Mouse (Mus musculus) limb, embryonic 13.5 days (tissue): ENCODE data around the gene Gfer. TPM values are rescaled to one million over a fixed set of nuclear protein-coding genes. Genes with fewer than 3 reads are reported as not detected.
"Not testable (repeated sequence)": the region's sequence is repeated elsewhere in the genome, so short reads cannot be mapped to it uniquely, and the experiment has no call there.

Experiments
- ATAC-seq: fragments of 200-750 bp; cut with Nextera tagmentation; 2 replicates; pipeline ENCODE4 v1.8.0; 2017; ENCODE audit warnings: low read depth, moderate number of reproducible peaks, moderate TSS enrichment; ENCODE audit not compliant: low FRiP score
- H3K27ac ChIP-seq: fragments of 300-500 bp; sonication (generic); 2 replicates; pipeline ENCODE4 v1.5.1; 2015; ENCODE audit warnings: inconsistent platforms, mild to moderate bottlenecking, moderate library complexity
- H3K27me3 ChIP-seq: fragments of 300-500 bp; sonication (generic); 2 replicates; pipeline ENCODE4 v1.6.1; 2015; ENCODE audit warnings: mild to moderate bottlenecking, inconsistent platforms
- H3K36me3 ChIP-seq: fragments of 300-500 bp; sonication (generic); 2 replicates; pipeline ENCODE4 v1.6.1; 2015; ENCODE audit warnings: inconsistent platforms, mild to moderate bottlenecking, moderate library complexity
- H3K4me1 ChIP-seq: fragments of 300-500 bp; sonication (generic); 2 replicates; pipeline ENCODE4 v1.6.1; 2015; ENCODE audit warnings: inconsistent platforms
- H3K4me2 ChIP-seq: fragments of 300-500 bp; sonication (generic); replicated peaks from 2 replicates; pipeline ENCODE4 v1.6.1; 2015; ENCODE audit warnings: inconsistent platforms, mild to moderate bottlenecking, moderate library complexity
- H3K4me3 ChIP-seq: fragments of 300-500 bp; sonication (generic); 2 replicates; pipeline ENCODE4 v1.5.1; 2015; ENCODE audit warnings: moderate library complexity, mild to moderate bottlenecking, inconsistent platforms
- H3K9ac ChIP-seq: fragments of 300-500 bp; sonication (generic); 2 replicates; pipeline ENCODE4 v1.6.1; 2015; ENCODE audit warnings: mild to moderate bottlenecking, inconsistent platforms
- H3K9me3 ChIP-seq: fragments of 300-500 bp; sonication (generic); 2 replicates; pipeline ENCODE4 v1.6.1; 2016; ENCODE audit warnings: inconsistent platforms
- WGBS: fragments of 180-500 bp; shearing (Covaris S2); methylation state at CpG from one replicate; pipeline ENCODE4 v1.1.7; 2015; 5-methylcytosine and 5-hydroxymethylcytosine counted together
- polyA plus RNA-seq: library from polyadenylated mRNA; unstranded; fragments of >200 nt; fragmentation: Nextera tagmentation; extraction: Ambion mirVana; gene quantifications from 2 replicates; pipeline ENCODE4 v1.2.1, GENCODE M21; 2015

Gene Gfer
- polyA plus RNA-seq, 1 experiment from 2014 or later: 48.1 TPM

- H3K36me3 ChIP-seq: peaks cover 38% of the 10 kb centered on the region
- 84% methylated on average over 7 of the region's 7 CpGs for WGBS
- no peak overlapping the region for H3K27ac ChIP-seq
- no peak overlapping the region for H3K4me2 ChIP-seq
- no peaks in the 10 kb centered on the region for H3K9me3 ChIP-seq
- H3K4me3 ChIP-seq: no peak overlapping the region
- peak overlapping the region; percentile 53; the same call in 1 of the 2 replicates for H3K9ac ChIP-seq
- H3K4me1 ChIP-seq: peaks cover 34% of the 10 kb centered on the region
- no peak for ATAC-seq
- no peaks in the 10 kb centered on the region for H3K27me3 ChIP-seq
Observed at GRCm38 (mm10) chr17:24674277-24674676, 21.7 kb downstream of the Gfer start.

- Histone ChIP-seq H3K4me2 (peak overlapping the region; percentile 94), H3K4me1 (peaks cover 42% of the 10 kb centered on the region), H3K9me3 (no peaks in the 10 kb centered on the region), H3K27me3 (no peaks in the 10 kb centered on the region), H3K27ac (no peak overlapping the region), H3K4me3 (no peak overlapping the region), H3K36me3 (peaks cover 16% of the 10 kb centered on the region), H3K9ac (0 out of 2 replicates have a peak overlapping the region, but pooled peaks have one; percentile 43)
- WGBS: 22% methylated on average over 5 of the region's 5 CpGs
- ATAC-seq: no peak
Observed at GRCm38 (mm10) chr17:24672141-24672540, 23.8 kb downstream of the Gfer start.

- H3K9ac ChIP-seq: peak overlapping the region; percentile 98
- no peaks in the 10 kb centered on the region for H3K9me3 ChIP-seq
- no peak overlapping the region for H3K27ac ChIP-seq
Observed at GRCm38 (mm10) chr17:24671346-24671745, 24.6 kb downstream of the Gfer start.

GRCm38 (mm10) chr17:24670246-24670844 is 25.6 kb downstream of the Gfer start:
- whole genome bisulfite sequencing: 13% methylated on average over 8 of the region's 8 CpGs
- Histone ChIP-seq H3K27ac (peak overlapping the region; percentile 83), H3K4me3 (peak overlapping the region; percentile 97), H3K36me3 (0 out of 2 replicates have a peak, but pooled peaks cover 8% of the 10 kb centered on the region), H3K27me3 (no peaks in the 10 kb centered on the region), H3K4me2 (peak overlapping the region; percentile 94), H3K4me1 (peaks cover 42% of the 10 kb centered on the region), H3K9me3 (no peaks in the 10 kb centered on the region), H3K9ac (peak overlapping the region; percentile 98)
- ATAC-seq: no peak

More at GRCm38 (mm10) chr17:24671346-24671745, 24.6 kb downstream of the Gfer start:
- H3K4me3 ChIP-seq: peak overlapping the region; percentile 97
- ATAC-seq: no peak
- H3K4me1 ChIP-seq: peaks cover 42% of the 10 kb centered on the region
- 70% methylated on average over 5 of the region's 5 CpGs for WGBS
- peak overlapping the region; percentile 94 for H3K4me2 ChIP-seq
- peaks cover 8% of the 10 kb centered on the region; the same call in 1 of the 2 replicates for H3K36me3 ChIP-seq
- H3K27me3 ChIP-seq: no peaks in the 10 kb centered on the region

GRCm38 (mm10) chr17:24669545-24670245 is 26.3 kb downstream of the Gfer start, which contains the start of gene Zfp598:
Gene Zfp598, plus strand, starts transcription at chr17:24669687.
- peak; percentile 99 for ATAC-seq
- peak within 1 kb of the TSS; percentile 98 for H3K9ac ChIP-seq
- no peaks in the 10 kb centered on the region for H3K27me3 ChIP-seq
- peaks cover 40% of the 10 kb centered on the region for H3K4me1 ChIP-seq
- peak within 1 kb of the TSS; percentile 94 for H3K4me2 ChIP-seq
- H3K27ac ChIP-seq: peak within 1 kb of the TSS; percentile 83
- peak within 1 kb of the TSS; percentile 97 for H3K4me3 ChIP-seq
- 0 out of 2 replicates have a peak, but pooled peaks cover 8% of the 10 kb centered on the region for H3K36me3 ChIP-seq
- H3K9me3 ChIP-seq: no peaks in the 10 kb centered on the region
- under 1% methylated on average over 74 of the region's 80 CpGs for WGBS

- Histone ChIP-seq H3K4me2 (peak overlapping the region; percentile 94), H3K9ac (peak overlapping the region; percentile 98), H3K27ac (peak overlapping the region; percentile 67), H3K4me1 (peaks cover 35% of the 10 kb centered on the region), H3K4me3 (peak overlapping the region; percentile 97)
- not testable (repeated sequence) for H3K27me3 ChIP-seq, H3K9me3 ChIP-seq, H3K36me3 ChIP-seq, ATAC-seq
- 12% methylated on average over 15 of the region's 15 CpGs for WGBS
Observed at GRCm38 (mm10) chr17:24669214-24669544, 26.8 kb downstream of the Gfer start.

GRCm38 (mm10) chr17:24667416-24667815 is 28.5 kb downstream of the Gfer start:
- no peaks in the 10 kb centered on the region for H3K27me3 ChIP-seq
- 23% methylated on average over 6 of the region's 6 CpGs for WGBS
- H3K9me3 ChIP-seq: no peaks in the 10 kb centered on the region
- H3K27ac ChIP-seq: no peak overlapping the region
- H3K4me1 ChIP-seq: peaks cover 30% of the 10 kb centered on the region
- no peak overlapping the region for H3K4me2 ChIP-seq
- ATAC-seq: no peak
- no peaks in the 10 kb centered on the region for H3K36me3 ChIP-seq
- H3K4me3 ChIP-seq: no peak overlapping the region
- H3K9ac ChIP-seq: no peak overlapping the region

- not testable (repeated sequence) for H3K27ac ChIP-seq, H3K9ac ChIP-seq, H3K4me2 ChIP-seq, ATAC-seq, H3K9me3 ChIP-seq, H3K27me3 ChIP-seq, H3K4me3 ChIP-seq, H3K36me3 ChIP-seq
- peaks cover 26% of the 10 kb centered on the region for H3K4me1 ChIP-seq
- WGBS: 66% methylated on average over 7 of the region's 7 CpGs
Observed at GRCm38 (mm10) chr17:24667011-24667410, 28.9 kb downstream of the Gfer start.

DNA sequence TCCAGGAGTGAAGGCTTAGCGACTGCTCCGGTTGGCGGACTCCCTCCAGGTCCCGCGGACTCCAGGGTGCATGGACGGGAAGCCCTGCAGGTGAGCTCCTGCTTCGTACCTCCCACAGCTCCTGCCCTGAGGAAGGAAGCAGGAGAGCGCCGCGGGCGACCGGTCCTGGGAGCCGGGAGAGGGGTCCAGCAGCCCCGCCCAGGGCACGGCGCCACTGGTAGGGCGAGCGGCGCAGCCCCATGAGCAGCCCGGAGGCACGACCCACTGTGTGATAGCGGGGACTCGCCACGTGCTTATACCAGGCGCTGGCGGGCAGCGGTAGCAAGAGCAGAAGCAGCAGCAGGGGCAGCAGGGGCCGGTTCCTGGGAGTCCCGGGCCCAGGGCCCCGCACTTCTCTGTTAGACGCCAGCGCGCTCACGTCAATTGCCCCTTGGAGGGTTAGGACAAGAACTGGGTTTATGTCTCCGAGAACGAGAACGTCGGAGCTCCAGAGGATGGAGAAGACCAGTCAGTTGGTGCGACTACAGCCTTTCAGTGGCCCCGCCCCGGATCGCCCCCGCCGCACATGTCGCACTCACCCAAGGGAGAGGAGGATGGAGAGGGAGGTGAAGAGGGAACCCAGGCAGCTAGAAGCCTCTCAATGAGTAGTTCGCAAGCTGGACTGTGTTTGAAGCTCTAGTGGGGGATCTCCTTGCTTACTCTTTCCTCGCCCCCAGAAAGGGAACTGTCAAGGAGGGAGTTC is 37.8 kb downstream of the Gfer start, which contains the start of gene Npw:
Npw (minus strand) TSS at position 441 of the 742 bp plus-strand sequence.
- H3K9me3 ChIP-seq: no peaks in the 10 kb centered on the region
- H3K36me3 ChIP-seq: no peaks in the 10 kb centered on the region
- H3K4me2 ChIP-seq: peak within 1 kb of the TSS; percentile 96
- peaks cover 16% of the 10 kb centered on the region for H3K4me1 ChIP-seq
- peak within 1 kb of the TSS; percentile 73 for H3K9ac ChIP-seq
- WGBS: 2% methylated on average over 47 of the region's 47 CpGs
- H3K27ac ChIP-seq: no peak within 1 kb of the TSS
- peak; percentile 17 for ATAC-seq
- H3K4me3 ChIP-seq: peak within 1 kb of the TSS; percentile 53
- H3K27me3 ChIP-seq: peaks cover 50% of the 10 kb centered on the region

- Histone ChIP-seq H3K27me3 (peaks cover 43% of the 10 kb centered on the region), H3K9me3 (no peaks in the 10 kb centered on the region), H3K9ac (no peak overlapping the region), H3K4me2 (no peak overlapping the region), H3K4me3 (no peak overlapping the region), H3K4me1 (peaks cover 22% of the 10 kb centered on the region), H3K36me3 (no peaks in the 10 kb centered on the region), H3K27ac (no peak overlapping the region)
- ATAC-seq: no peak
- WGBS: 70% methylated on average over 4 of the region's 4 CpGs
Observed at GRCm38 (mm10) chr17:24654969-24655368, 41.0 kb downstream of the Gfer start.

- 4% methylated on average over 19 of the region's 19 CpGs for WGBS
- H3K27me3 ChIP-seq: peaks cover 34% of the 10 kb centered on the region
- no peaks in the 10 kb centered on the region for H3K36me3 ChIP-seq
- no peaks in the 10 kb centered on the region for H3K9me3 ChIP-seq
- peak overlapping the region; percentile 38 for H3K4me3 ChIP-seq
- peak overlapping the region; percentile 44; the same call in 1 of the 2 replicates for H3K27ac ChIP-seq
- H3K4me1 ChIP-seq: peaks cover 27% of the 10 kb centered on the region
- H3K4me2 ChIP-seq: peak overlapping the region; percentile 67
- peak overlapping the region; percentile 58 for H3K9ac ChIP-seq
- ATAC-seq: peak; percentile 61
Observed at GRCm38 (mm10) chr17:24653967-24654710, 41.8 kb downstream of the Gfer start.
